Mouse (Mus musculus) T-cell, adult 2 months (primary cell): Measurements from ENCODE around the gene Dync2li1.

Experiments used
- DNase-seq: peaks from one replicate; pipeline ENCODE4 v3.0.0; 2022; ENCODE audit warnings: low spot score

Dync2li1 gene

GRCm38 (mm10) chr17:84685286-84685685 lies 59.0 kb downstream of the Dync2li1 start:
- no peak for DNase-seq

DNA sequence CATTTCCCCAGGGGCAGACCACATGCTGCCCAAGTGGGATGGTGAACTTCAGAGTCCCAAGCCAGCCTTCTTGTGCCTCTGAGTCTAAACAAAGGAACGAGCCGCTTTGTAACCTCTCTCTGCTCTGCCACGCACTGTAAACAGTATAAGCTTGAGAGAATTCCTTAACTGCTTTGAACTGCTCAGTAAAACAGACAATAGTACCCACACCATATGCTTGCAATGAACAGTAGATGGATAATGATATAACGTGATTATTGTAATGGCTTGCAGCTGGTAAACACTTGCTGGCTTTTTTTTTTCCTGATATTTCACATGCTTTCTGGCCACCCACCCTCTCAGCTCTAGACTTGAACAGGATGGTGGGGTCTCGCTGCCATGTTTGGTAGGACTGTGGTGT lies 61.7 kb downstream of the Dync2li1 start:
- DNase-seq = no peak

DNA sequence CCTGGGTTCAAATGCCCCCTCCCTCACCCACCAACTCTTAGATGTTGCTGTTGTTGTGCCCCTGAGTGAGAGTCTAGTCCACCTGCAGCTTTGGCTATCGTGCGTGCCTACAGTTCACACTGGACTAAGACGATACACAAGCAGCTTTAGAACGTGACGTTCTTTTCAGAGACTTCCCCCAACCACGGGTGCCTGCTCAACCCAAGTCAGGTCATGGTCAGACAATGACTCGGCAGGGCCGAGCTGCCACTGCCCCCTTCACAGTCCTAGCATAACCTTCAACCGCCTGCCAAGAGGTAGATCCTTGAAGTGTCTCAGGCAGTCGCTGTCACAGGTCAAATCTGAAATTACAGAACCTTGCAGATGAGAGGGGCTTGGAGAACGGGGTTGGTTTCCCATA lies 62.5 kb downstream of the Dync2li1 start:
- no peak for DNase-seq

- DNase-seq = no peak
Observed at GRCm38 (mm10) chr17:84689316-84689715, 63.0 kb downstream of the Dync2li1 start.

DNA sequence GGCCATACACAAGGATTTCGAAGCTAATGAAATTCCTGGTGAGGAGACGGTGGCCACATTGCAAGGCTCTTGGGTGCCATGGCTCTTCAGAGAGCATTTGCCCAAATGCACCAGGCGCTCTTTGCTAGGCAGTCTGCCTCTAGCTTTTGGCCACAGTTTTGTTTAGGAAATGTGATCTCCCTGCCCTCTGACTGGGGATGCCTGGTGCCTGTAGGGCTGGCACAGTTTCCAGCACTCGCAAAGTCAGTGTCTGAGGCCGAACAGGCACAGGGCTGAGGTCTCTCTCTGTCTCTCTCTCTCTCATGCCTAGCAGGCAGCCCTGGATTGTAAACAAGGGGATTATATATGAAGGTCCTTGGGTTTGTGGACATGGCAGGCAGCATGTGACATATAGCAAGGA lies 63.8 kb downstream of the Dync2li1 start:
- no peak for DNase-seq

GRCm38 (mm10) chr17:84693741-84694140 lies 67.4 kb downstream of the Dync2li1 start:
- DNase-seq = no peak

DNA sequence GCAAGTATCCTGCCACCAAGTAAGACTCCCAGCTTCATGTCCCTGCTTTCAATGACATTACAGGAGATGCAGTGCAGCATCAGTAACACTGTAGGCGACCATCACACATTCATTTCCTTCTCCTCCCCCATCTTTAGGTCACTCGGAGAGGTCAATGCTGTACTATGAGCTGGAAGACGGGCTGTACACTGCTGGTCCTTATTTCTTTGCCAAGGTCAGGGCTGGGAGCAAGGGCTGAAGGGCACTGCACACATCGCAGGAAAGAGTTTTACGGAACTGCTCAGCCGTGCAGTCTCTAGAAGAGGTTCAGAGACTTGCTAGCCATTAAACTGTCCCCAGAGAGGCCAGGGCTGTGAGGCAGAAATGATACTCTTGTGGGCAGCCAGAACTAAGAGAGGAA lies 70.2 kb downstream of the Dync2li1 start:
- no peak for DNase-seq

DNA sequence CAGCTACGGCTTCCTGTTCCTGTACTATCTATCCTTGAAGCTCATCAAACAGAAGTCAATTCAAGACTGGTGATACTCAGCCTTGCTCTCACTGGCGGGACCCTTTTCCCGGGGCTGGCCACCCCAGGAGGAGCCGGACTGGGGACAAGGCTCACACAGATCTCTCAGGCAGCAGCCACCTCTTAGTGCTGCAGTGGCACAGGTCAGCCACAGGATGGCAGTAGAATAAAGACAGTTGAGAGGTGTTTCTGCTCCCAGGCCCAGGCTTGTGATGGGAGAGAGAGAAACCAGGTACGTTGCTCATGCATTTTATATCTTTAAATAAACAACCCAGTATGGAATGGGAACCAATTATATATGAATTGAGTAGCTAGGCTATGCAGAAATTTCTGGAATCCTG lies 72.4 kb downstream of the Dync2li1 start:
- DNase-seq = peak; percentile 18
